Mouse (Mus musculus) limb, embryonic 11.5 days (tissue): Measurements from ENCODE around the gene Dnaaf5. TPM values are rescaled to one million over a fixed set of nuclear protein-coding genes. Genes with fewer than 3 reads are reported as not detected.

ENCODE experiments used
- ATAC-seq: fragments of 200-750 bp; cut with Nextera tagmentation; 2 replicates; pipeline ENCODE4 v1.8.0; 2017; ENCODE audit warnings: low read depth; ENCODE audit not compliant: insufficient number of reproducible peaks, low FRiP score, low TSS enrichment
- DNase-seq: peaks from one replicate; pipeline ENCODE4 v3.0.0-alpha.2; 2015; ENCODE audit warnings: low spot score
- H3K27ac ChIP-seq: fragments of 300-500 bp; sonication (generic); replicated peaks from 2 replicates; pipeline ENCODE4 v1.5.1; 2014; ENCODE audit warnings: low read depth, mild to moderate bottlenecking, low read length
- H3K27me3 ChIP-seq: fragments of 300-500 bp; sonication (generic); 2 replicates; pipeline ENCODE4 v1.6.1; 2014; ENCODE audit warnings: mild to moderate bottlenecking, low read length, mixed read lengths; ENCODE audit not compliant: control insufficient read depth, insufficient read depth
- H3K36me3 ChIP-seq: fragments of 300-500 bp; sonication (generic); 2 replicates; pipeline ENCODE4 v1.6.1; 2014; ENCODE audit warnings: mild to moderate bottlenecking, low read length, moderate library complexity, mixed read lengths; ENCODE audit not compliant: control insufficient read depth, insufficient read depth
- H3K4me1 ChIP-seq: fragments of 300-500 bp; sonication (generic); 2 replicates; pipeline ENCODE4 v1.6.1; 2014; ENCODE audit warnings: low read length, mixed read lengths; ENCODE audit not compliant: control insufficient read depth, insufficient read depth
- H3K4me2 ChIP-seq: fragments of 300-500 bp; sonication (generic); 2 replicates; pipeline ENCODE4 v1.6.1; 2014; ENCODE audit warnings: low read depth, mild to moderate bottlenecking, moderate library complexity; ENCODE audit not compliant: severe bottlenecking
- H3K4me3 ChIP-seq: fragments of 300-500 bp; sonication (generic); 2 replicates; pipeline ENCODE4 v1.5.1; 2014; ENCODE audit warnings: low read depth, low read length
- H3K9ac ChIP-seq: fragments of 300-500 bp; sonication (generic); 2 replicates; pipeline ENCODE4 v1.6.1; 2014; ENCODE audit warnings: mild to moderate bottlenecking, low read length
- H3K9me3 ChIP-seq: fragments of 300-500 bp; sonication (generic); 2 replicates; pipeline ENCODE4 v1.6.1; 2016; ENCODE audit warnings: low read length; ENCODE audit not compliant: control insufficient read depth
- WGBS: fragments of 180-500 bp; shearing (Covaris S2); extraction: QIAGEN DNeasy Blood & Tissue Kit; methylation state at CpG from one replicate; pipeline ENCODE4 v1.1.7; 2014; 5-methylcytosine and 5-hydroxymethylcytosine counted together
- polyA plus RNA-seq: library from polyadenylated mRNA; unstranded; fragments of >200 nt; fragmentation: Nextera tagmentation; extraction: Ambion mirVana; gene quantifications from 2 replicates; pipeline ENCODE4 v1.2.1, GENCODE M21; 2014

The Dnaaf5 gene
- polyA plus RNA-seq, 1 experiment from 2014 or later: 11.0 TPM

DNA sequence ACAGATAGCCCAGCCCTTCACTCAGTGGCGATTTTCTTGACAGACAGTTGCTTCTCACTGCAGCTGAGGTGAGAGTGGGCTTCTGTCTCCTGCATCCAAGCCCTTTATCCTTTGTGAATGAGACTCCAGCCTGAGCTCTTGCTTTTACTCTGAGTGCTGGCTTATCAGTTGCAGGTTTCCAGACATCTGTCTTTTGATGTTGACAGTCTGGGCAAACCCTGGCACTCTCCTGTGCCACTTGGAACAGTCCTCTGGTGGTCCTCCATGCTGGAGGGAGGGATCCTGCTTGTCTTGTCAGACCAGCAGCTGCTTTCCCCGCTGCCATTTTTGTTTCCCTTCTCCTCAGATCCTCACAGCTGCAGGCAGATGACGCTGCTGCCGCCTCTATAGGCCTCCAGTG is 21.9 kb downstream of the Dnaaf5 start:
- Histone ChIP-seq H3K9me3 (no peaks in the 10 kb centered on the region), H3K4me2 (no peak overlapping the region), H3K4me3 (no peak overlapping the region), H3K4me1 (peaks cover 5% of the 10 kb centered on the region), H3K27me3 (no peaks in the 10 kb centered on the region), H3K27ac (no peak overlapping the region), H3K36me3 (peaks cover 12% of the 10 kb centered on the region), H3K9ac (no peak overlapping the region)
- 90% methylated on average over 4 of the region's 4 CpGs for WGBS
- ATAC-seq (no peak), DNase-seq (no peak)

DNA sequence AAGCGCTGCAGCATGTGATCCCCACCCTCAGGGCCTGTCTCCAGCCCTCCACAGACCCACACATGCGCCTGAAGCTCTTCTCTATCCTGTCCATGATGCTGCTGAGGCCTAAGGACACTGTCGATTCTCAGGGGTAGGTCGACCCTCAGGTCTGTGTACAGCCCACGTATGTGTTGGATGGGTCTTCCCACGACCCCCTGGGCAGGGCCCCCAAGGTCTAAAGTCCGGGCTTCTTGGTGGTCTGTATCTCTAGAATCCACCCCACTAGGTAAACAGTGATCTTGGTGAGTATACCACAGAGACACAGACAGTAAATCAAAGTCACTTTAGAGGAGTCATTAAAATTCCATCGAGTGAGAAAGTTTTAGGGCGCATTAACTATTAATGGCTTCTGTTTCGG is 24.1 kb downstream of the Dnaaf5 start:
- WGBS: 13% methylated on average over 10 of the region's 10 CpGs
- ATAC-seq: peak; percentile 58; the same call in 1 of the 2 replicates
- DNase-seq: no peak
- Histone ChIP-seq H3K9me3 (no peaks in the 10 kb centered on the region), H3K27me3 (no peaks in the 10 kb centered on the region), H3K4me2 (no peak overlapping the region), H3K4me3 (no peak overlapping the region), H3K36me3 (peaks cover 12% of the 10 kb centered on the region), H3K9ac (0 out of 2 replicates have a peak overlapping the region, but pooled peaks have one; percentile 12), H3K4me1 (peaks cover 5% of the 10 kb centered on the region), H3K27ac (peak overlapping the region; percentile 65)

DNA sequence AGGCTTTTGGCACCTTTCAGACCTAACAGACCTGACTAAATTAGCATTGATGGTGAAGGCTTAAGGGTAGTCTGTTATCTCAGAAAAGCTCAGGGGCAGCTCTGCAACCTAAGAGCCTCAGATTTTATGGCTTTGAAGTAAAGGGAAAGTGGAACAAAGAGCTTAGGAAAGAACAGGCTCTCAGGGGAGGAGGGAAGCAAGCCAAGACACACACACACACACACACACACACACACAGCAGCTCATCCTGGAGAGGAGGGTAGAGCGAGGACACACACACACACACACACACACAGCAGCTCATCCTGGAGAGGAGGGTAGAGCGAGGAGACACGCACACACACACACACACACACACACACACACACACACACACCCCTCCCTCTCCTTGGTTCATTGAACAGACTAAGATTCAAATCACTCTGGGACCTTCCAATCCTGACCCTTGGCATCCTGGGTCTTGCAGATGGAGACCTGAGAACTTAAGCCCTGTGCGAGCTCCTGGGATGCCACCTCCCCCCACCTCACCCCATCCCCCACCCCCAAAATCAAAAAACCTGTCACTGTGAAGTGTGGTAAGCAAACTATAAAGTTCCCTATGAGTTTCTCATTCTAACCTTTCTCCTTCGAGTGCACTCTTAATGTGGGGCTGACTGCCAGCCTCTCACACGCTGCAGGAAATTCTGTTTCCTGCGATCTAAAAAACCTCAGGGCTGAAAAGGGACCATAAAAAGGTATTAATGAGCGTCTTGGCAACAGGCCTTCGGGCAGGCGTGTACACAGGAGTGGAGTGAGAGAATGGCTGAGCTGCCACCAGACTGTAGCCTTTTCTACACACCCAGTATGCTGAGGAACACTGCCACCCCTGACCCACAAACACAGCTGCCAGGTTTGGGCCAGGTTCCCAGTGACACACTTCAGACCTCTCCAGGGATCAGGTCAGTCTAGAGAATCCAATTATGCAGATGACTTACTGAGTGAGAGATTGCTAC is 24.8 kb downstream of the Dnaaf5 start:
- ATAC-seq (0 out of 2 replicates have a peak, but pooled peaks have one; percentile 32), DNase-seq (peak; percentile 40)
- H3K9me3 ChIP-seq: no peaks in the 10 kb centered on the region
- H3K4me1 ChIP-seq: peaks cover 5% of the 10 kb centered on the region
- no peaks in the 10 kb centered on the region for H3K27me3 ChIP-seq
- H3K4me3 ChIP-seq: no peak overlapping the region
- peaks cover 12% of the 10 kb centered on the region for H3K36me3 ChIP-seq
- H3K9ac ChIP-seq: no peak overlapping the region
- H3K4me2 ChIP-seq: peak overlapping the region; percentile 22; the same call in 1 of the 2 replicates
- 24% methylated on average over 8 of the region's 10 CpGs for WGBS
- peak overlapping the region; percentile 57; the same call in 1 of the 2 replicates for H3K27ac ChIP-seq

DNA sequence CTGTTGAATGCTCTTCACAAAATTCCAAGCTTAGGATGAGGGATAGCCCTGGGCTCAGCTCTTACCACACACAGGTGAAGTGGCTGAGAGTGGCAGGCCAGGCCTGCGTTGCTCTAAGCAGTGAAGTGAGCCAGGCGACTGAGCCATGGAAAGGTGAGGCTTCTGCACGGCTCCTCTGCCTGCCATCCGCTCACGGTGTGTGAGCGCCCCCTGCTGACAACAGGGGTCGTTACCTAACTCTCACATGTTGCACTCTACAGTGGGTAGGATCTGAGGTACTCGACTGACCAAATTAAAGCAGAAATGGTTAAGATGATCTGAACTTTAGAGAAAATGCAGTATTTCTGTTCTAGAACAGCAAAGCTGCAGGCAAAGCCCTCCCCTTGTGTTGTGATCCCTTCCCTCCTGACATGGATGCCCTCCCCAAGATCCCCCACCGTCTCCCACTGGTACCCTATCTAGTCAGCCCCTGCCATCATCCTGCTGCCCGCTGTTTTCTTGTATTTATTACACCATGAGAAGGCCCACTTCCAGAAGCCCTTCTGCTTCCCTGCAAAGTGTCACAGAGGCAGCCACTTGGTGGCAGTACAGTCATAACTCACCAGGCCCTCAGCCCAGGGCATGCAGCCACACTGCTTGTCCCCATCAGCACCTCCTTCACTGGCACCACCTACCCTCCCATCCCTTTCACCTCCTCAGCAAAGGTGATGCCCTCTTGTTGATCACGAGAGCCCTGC is 29.0 kb downstream of the Dnaaf5 start:
- peaks cover 2% of the 10 kb centered on the region for H3K4me1 ChIP-seq
- no peak for ATAC-seq
- H3K4me2 ChIP-seq: no peak overlapping the region
- no peak overlapping the region for H3K9ac ChIP-seq
- 32% methylated on average over 11 of the region's 11 CpGs for WGBS
- H3K27ac ChIP-seq: no peak overlapping the region
- no peak overlapping the region for H3K4me3 ChIP-seq
- no peaks in the 10 kb centered on the region for H3K27me3 ChIP-seq
- H3K36me3 ChIP-seq: peaks cover 4% of the 10 kb centered on the region; the same call in 1 of the 2 replicates
- DNase-seq: peak; percentile 89
- no peaks in the 10 kb centered on the region for H3K9me3 ChIP-seq

DNA sequence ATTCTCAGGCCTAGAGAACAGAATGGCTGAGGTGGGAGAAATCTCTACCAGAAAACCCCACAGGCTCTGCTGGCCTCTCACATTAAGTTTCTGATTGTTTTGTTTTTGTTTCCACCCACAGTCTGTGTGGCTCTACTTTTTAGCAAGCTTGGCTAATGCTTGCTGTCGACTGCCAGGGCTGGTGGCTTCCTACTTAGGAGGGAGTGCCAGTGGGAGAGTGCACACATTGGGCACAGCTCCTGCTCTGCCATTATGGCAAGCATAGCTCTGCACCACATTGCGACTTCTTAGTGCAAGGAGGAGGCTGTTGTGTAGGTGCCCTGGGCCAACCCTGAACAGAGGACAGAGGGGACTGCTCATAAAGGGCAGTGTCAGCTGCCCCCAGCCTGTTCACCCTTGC is 33.1 kb downstream of the Dnaaf5 start:
- H3K9me3 ChIP-seq: no peaks in the 10 kb centered on the region
- H3K4me3 ChIP-seq: no peak overlapping the region
- DNase-seq (no peak), ATAC-seq (no peak)
- no peaks in the 10 kb centered on the region for H3K4me1 ChIP-seq
- no peak overlapping the region for H3K27ac ChIP-seq
- H3K27me3 ChIP-seq: no peaks in the 10 kb centered on the region
- H3K4me2 ChIP-seq: no peak overlapping the region
- peaks cover 5% of the 10 kb centered on the region; the same call in 1 of the 2 replicates for H3K36me3 ChIP-seq
- H3K9ac ChIP-seq: no peak overlapping the region
- 88% methylated on average over 2 of the region's 2 CpGs for WGBS

DNA sequence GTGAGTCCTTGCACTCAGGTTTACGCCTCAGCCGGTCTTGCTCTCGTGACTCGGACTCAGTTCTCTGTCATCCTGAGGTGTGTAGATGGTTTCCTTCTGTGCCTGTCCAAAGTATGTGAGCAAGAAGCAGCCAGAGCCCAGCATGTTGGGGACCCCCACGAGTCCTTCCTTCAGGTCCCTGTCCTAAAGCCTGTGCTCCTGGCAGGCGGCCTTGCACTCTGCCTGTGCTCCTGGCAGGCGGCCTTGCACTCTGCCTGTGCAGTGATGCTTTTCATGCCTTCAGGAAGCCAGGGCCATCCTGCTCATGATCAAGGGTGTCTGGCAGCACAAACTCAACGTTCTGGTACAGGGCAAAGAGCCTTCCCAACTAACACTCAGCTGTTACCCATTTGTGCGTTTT is 33.6 kb downstream of the Dnaaf5 start:
- Histone ChIP-seq H3K9me3 (no peaks in the 10 kb centered on the region), H3K27ac (no peak overlapping the region), H3K36me3 (peaks cover 5% of the 10 kb centered on the region; the same call in 1 of the 2 replicates), H3K27me3 (no peaks in the 10 kb centered on the region), H3K4me1 (no peaks in the 10 kb centered on the region), H3K9ac (no peak overlapping the region), H3K4me3 (no peak overlapping the region), H3K4me2 (no peak overlapping the region)
- ATAC-seq: no peak
- WGBS: 93% methylated on average over 9 of the region's 9 CpGs
- DNase-seq: no peak

DNA sequence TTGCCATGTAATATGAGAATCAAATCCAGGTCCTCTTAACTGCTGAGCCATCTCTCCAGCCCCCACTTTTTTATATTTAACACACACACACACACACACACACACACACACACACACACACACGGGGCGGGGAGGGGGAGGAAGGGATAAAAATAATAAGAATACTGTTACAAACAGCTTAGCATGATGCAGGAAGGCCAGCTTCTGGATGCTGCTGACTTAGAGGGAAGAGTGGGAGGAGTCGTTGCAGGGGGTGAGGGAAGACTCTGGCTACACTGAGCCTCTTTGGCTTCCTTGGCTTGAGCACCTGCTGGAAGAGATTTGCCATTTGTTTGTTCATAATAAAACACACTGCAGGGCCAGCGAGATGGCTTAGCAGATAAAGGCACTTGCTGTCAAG is 34.9 kb downstream of the Dnaaf5 start:
- H3K4me2 ChIP-seq: no peak overlapping the region
- no peaks in the 10 kb centered on the region for H3K9me3 ChIP-seq
- no peak overlapping the region for H3K27ac ChIP-seq
- no peak overlapping the region for H3K4me3 ChIP-seq
- H3K4me1 ChIP-seq: no peaks in the 10 kb centered on the region
- WGBS: 90% methylated on average over 4 of the region's 4 CpGs
- no peaks in the 10 kb centered on the region for H3K27me3 ChIP-seq
- DNase-seq (no peak), ATAC-seq (no peak)
- H3K9ac ChIP-seq: no peak overlapping the region
- H3K36me3 ChIP-seq: peaks cover 5% of the 10 kb centered on the region; the same call in 1 of the 2 replicates

DNA sequence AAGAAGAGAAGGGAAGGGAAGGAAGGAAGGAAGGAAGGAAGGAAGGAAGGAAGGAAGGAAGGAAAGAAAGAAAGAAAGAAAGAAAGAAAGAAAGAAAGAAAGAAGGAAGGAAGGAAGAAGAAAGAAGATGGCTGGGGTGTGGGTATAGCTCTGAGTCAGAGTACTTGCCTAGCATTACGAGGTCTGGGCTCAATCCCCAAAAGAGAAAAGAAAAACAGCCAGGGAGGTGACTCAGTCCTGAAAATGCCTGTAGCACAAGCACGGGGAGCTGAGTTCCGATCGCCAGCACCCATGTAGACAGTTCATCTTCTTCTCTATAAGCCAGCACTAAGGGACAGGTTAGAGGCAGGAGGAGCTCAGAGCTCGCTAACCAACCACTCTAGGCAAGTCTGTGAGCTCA is 39.7 kb downstream of the Dnaaf5 start:
- no peak for DNase-seq
- Histone ChIP-seq H3K36me3 (peaks cover 2% of the 10 kb centered on the region; the same call in 1 of the 2 replicates), H3K4me2 (no peak overlapping the region), H3K27me3 (no peaks in the 10 kb centered on the region), H3K4me1 (no peaks in the 10 kb centered on the region), H3K4me3 (no peak overlapping the region), H3K9ac (no peak overlapping the region), H3K27ac (no peak overlapping the region), H3K9me3 (no peaks in the 10 kb centered on the region)
- no peak for ATAC-seq
- 89% methylated on average over 5 of the region's 5 CpGs for WGBS
